Mouse (Mus musculus) embryo, embryonic 10.5 days (tissue): Measurements from ENCODE around the gene Tmem59.

Experiments
- DNase-seq: peaks from one replicate; pipeline ENCODE4 v3.0.0-alpha.2; 2015; ENCODE audit warnings: low spot score

Gene Tmem59

GRCm38 (mm10) chr4:107240196-107240595 lies 62.0 kb downstream of the Tmem59 start:
- DNase-seq = no peak

- no peak for DNase-seq
Measured at GRCm38 (mm10) chr4:107243365-107244333, 65.5 kb downstream of the Tmem59 start.

GRCm38 (mm10) chr4:107245368-107245767 lies 67.2 kb downstream of the Tmem59 start:
- DNase-seq = no peak

- DNase-seq = no peak
Measured at GRCm38 (mm10) chr4:107246040-107246439, 67.8 kb downstream of the Tmem59 start.

GRCm38 (mm10) chr4:107247110-107247509 lies 68.9 kb downstream of the Tmem59 start:
- no peak for DNase-seq

GRCm38 (mm10) chr4:107248061-107248460 lies 69.9 kb downstream of the Tmem59 start:
- DNase-seq = no peak

- peak; percentile 30 for DNase-seq
Measured at GRCm38 (mm10) chr4:107249471-107249870, 71.3 kb downstream of the Tmem59 start.

- peak; percentile 82 for DNase-seq
Measured at GRCm38 (mm10) chr4:107250494-107250893, 72.3 kb downstream of the Tmem59 start.
